Mouse (Mus musculus) neural tube, embryonic 14.5 days (tissue): Measurements from ENCODE around the gene Dgki. TPM values are rescaled to one million over a fixed set of nuclear protein-coding genes. Genes with fewer than 3 reads are reported as not detected.

ENCODE experiments used
- ATAC-seq: fragments of 200-750 bp; cut with Nextera tagmentation; 2 replicates; pipeline ENCODE4 v1.8.0; 2017; ENCODE audit warnings: low read depth, mild to moderate bottlenecking, moderate TSS enrichment, moderate library complexity
- H3K27ac ChIP-seq: fragments of 300-500 bp; sonication (generic); 2 replicates; pipeline ENCODE4 v1.5.1; 2014; ENCODE audit warnings: low read depth, mild to moderate bottlenecking, control low read depth, low read length, moderate library complexity, mixed read lengths
- H3K27me3 ChIP-seq: fragments of 300-500 bp; sonication (generic); 2 replicates; pipeline ENCODE4 v1.6.1; 2014; ENCODE audit warnings: low read length; ENCODE audit not compliant: control insufficient read depth, insufficient read depth
- H3K36me3 ChIP-seq: fragments of 300-500 bp; sonication (generic); 2 replicates; pipeline ENCODE4 v1.6.1; 2014; ENCODE audit warnings: low read length, mixed read lengths; ENCODE audit not compliant: control insufficient read depth, insufficient read depth
- H3K4me1 ChIP-seq: fragments of 300-500 bp; sonication (generic); 2 replicates; pipeline ENCODE4 v1.6.1; 2014; ENCODE audit warnings: low read length; ENCODE audit not compliant: control insufficient read depth, insufficient read depth
- H3K4me2 ChIP-seq: fragments of 300-500 bp; sonication (generic); 2 replicates; pipeline ENCODE4 v1.6.1; 2014; ENCODE audit warnings: mild to moderate bottlenecking, low read depth, low read length, control low read depth
- H3K4me3 ChIP-seq: fragments of 300-500 bp; sonication (generic); 2 replicates; pipeline ENCODE4 v1.5.1; 2014; ENCODE audit warnings: low read depth, low read length, control low read depth, mixed read lengths
- H3K9ac ChIP-seq: fragments of 300-500 bp; sonication (generic); replicated peaks from 2 replicates; pipeline ENCODE4 v1.6.1; 2014; ENCODE audit warnings: low read depth, mild to moderate bottlenecking, control low read depth, low read length, mixed read lengths
- H3K9me3 ChIP-seq: fragments of 300-500 bp; sonication (generic); 2 replicates; pipeline ENCODE4 v1.6.1; 2016; ENCODE audit warnings: low read length; ENCODE audit not compliant: control insufficient read depth
- WGBS: fragments of 180-500 bp; shearing (Covaris S2); extraction: QIAGEN DNeasy Blood & Tissue Kit; methylation state at CpG from one replicate; pipeline ENCODE4 v1.1.7; 2014; 5-methylcytosine and 5-hydroxymethylcytosine counted together
- polyA plus RNA-seq: library from polyadenylated mRNA; unstranded; fragments of >200 nt; fragmentation: Nextera tagmentation; extraction: Ambion mirVana; gene quantifications from 2 replicates; pipeline ENCODE4 v1.2.1, GENCODE M21; 2014

Dgki gene
- polyA plus RNA-seq, 1 experiment from 2014 or later, result 10.5 TPM

- H3K27ac ChIP-seq, result no peak overlapping the region
- 92% methylated on average over 4 of the region's 4 CpGs for WGBS
- H3K4me1 ChIP-seq, result no peaks in the 10 kb centered on the region
- no peak overlapping the region for H3K9ac ChIP-seq
- no peak for ATAC-seq
- H3K4me2 ChIP-seq, result no peak overlapping the region
- H3K36me3 ChIP-seq, result no peaks in the 10 kb centered on the region
- no peaks in the 10 kb centered on the region for H3K27me3 ChIP-seq
- H3K9me3 ChIP-seq, result no peaks in the 10 kb centered on the region
- H3K4me3 ChIP-seq, result no peak overlapping the region
Measured at GRCm38 (mm10) chr6:36955293-36955692, 344.7 kb downstream of the Dgki start.

GRCm38 (mm10) chr6:36950648-36951047 is 349.3 kb downstream of the Dgki start:
- Histone ChIP-seq H3K36me3 (no peaks in the 10 kb centered on the region), H3K4me3 (no peak overlapping the region), H3K27me3 (no peaks in the 10 kb centered on the region), H3K4me2 (no peak overlapping the region), H3K9ac (no peak overlapping the region), H3K27ac (no peak overlapping the region), H3K4me1 (no peaks in the 10 kb centered on the region), H3K9me3 (no peaks in the 10 kb centered on the region)
- no peak for ATAC-seq
- WGBS, result 67% methylated on average over 3 of the region's 3 CpGs

DNA sequence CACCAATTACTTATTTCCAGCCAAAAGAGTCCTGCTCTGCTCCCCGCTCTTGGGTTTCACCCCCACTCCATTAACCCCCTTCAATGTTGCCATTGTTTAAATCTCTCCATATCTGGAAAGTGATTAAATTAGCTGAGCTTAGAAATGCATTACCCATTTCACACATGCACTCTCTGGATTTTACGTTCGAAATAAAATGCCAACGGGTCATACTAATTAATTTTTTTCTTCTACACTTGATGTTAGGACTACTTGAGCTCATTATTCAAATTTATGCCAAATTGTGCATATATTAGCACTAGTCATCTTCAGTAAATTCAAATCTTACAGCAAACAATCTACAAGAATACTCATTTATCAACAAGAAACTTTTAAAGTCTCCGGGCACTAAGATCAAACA is 352.1 kb downstream of the Dgki start:
- H3K4me3 ChIP-seq, result no peak overlapping the region
- no peaks in the 10 kb centered on the region for H3K9me3 ChIP-seq
- 82% methylated on average over 5 of the region's 5 CpGs for WGBS
- no peak overlapping the region for H3K9ac ChIP-seq
- H3K36me3 ChIP-seq, result no peaks in the 10 kb centered on the region
- no peaks in the 10 kb centered on the region for H3K27me3 ChIP-seq
- H3K27ac ChIP-seq, result no peak overlapping the region
- no peak overlapping the region for H3K4me2 ChIP-seq
- no peaks in the 10 kb centered on the region for H3K4me1 ChIP-seq
- ATAC-seq, result no peak

DNA sequence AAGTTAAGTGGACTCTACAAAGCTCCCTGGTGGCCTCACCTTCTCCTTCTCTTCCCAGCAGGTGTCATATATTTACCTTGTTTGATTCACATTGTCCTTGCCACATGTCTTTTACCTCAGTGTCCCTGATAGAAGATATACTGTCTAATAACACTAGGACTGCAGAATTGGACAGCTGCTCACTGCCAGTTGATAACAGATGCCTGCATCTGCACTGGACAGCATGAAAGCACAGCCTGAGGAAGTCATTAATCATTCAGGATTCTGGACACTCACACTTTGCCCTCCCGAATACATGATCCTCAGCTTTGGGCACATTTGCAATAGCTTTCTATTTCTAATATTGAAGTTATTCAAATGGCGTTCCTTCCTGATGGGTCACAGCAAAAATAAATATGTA is 362.5 kb downstream of the Dgki start:
- WGBS, result 37% methylated on average over 2 of the region's 2 CpGs
- no peak; the same call in 1 of the 2 replicates for ATAC-seq
- H3K4me3 ChIP-seq, result no peak overlapping the region

DNA sequence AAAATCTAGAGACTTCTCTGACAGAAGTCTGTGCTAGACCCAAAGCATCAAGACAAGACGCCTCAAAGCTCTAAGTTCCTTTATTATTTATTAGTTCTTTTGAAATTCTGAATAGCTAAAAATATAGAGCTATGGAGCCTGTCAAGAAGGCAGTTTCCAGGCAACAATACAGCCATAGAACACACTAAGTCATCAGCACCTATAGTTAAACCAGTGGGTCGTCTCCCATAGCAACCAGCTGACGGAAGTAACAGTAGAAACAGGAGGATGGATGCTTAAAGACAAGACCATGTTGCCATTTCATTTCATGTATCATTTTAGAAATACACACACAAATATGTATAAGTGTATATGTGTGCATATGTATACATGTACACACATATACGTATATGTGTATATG is 363.2 kb downstream of the Dgki start:
- no peaks in the 10 kb centered on the region for H3K4me1 ChIP-seq
- no peak overlapping the region for H3K27ac ChIP-seq
- no peak for ATAC-seq
- no peaks in the 10 kb centered on the region for H3K9me3 ChIP-seq
- H3K4me3 ChIP-seq, result no peak overlapping the region
- 70% methylated on average over 4 of the region's 4 CpGs for WGBS
- no peaks in the 10 kb centered on the region for H3K36me3 ChIP-seq
- no peaks in the 10 kb centered on the region for H3K27me3 ChIP-seq
- H3K4me2 ChIP-seq, result no peak overlapping the region
- no peak overlapping the region for H3K9ac ChIP-seq

More for the DNA sequence above, 362.5 kb downstream of the Dgki start:
- H3K27me3 ChIP-seq, result no peaks in the 10 kb centered on the region
- no peaks in the 10 kb centered on the region for H3K4me1 ChIP-seq
- H3K9ac ChIP-seq, result no peak overlapping the region
- H3K36me3 ChIP-seq, result no peaks in the 10 kb centered on the region
- no peak overlapping the region for H3K4me2 ChIP-seq
- no peak overlapping the region for H3K27ac ChIP-seq
- H3K9me3 ChIP-seq, result no peaks in the 10 kb centered on the region

DNA sequence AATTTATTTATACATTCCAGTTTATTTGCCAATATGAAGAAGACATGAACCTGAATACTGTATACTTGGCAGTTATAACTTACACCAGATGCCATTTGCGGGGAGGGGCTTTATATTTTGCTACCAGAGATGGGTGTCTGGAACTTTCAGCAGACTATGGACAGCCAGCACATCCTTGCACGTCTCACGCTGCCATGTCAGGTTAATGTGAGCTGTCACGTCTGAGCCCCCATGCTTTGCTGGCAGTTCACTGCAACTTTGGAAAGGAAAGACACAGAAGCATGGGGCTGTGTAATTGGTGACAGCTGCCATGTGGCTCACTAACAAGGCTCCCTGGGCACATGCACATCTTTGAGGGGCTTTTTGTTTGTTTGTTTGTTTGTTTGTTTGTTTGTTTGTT is 368.5 kb downstream of the Dgki start:
- ATAC-seq, result no peak
- Histone ChIP-seq H3K4me3 (no peak overlapping the region), H3K9me3 (no peaks in the 10 kb centered on the region), H3K27me3 (no peaks in the 10 kb centered on the region), H3K4me2 (no peak overlapping the region), H3K9ac (no peak overlapping the region), H3K27ac (no peak overlapping the region), H3K36me3 (no peaks in the 10 kb centered on the region), H3K4me1 (no peaks in the 10 kb centered on the region)
- WGBS, result 55% methylated on average over 4 of the region's 4 CpGs

- Histone ChIP-seq H3K4me1 (no peaks in the 10 kb centered on the region), H3K27ac (no peak overlapping the region), H3K36me3 (no peaks in the 10 kb centered on the region), H3K27me3 (no peaks in the 10 kb centered on the region), H3K4me2 (no peak overlapping the region), H3K9me3 (no peaks in the 10 kb centered on the region), H3K4me3 (no peak overlapping the region), H3K9ac (no peak overlapping the region)
- WGBS, result 50% methylated on average over 2 of the region's 2 CpGs
- no peak for ATAC-seq
Measured at GRCm38 (mm10) chr6:36929781-36930180, 370.2 kb downstream of the Dgki start.

GRCm38 (mm10) chr6:36926455-36926854 is 373.5 kb downstream of the Dgki start:
- H3K4me3 ChIP-seq, result no peak overlapping the region
- H3K4me2 ChIP-seq, result no peak overlapping the region
- H3K27me3 ChIP-seq, result no peaks in the 10 kb centered on the region
- no peaks in the 10 kb centered on the region for H3K9me3 ChIP-seq
- no peak overlapping the region for H3K27ac ChIP-seq
- no peaks in the 10 kb centered on the region for H3K36me3 ChIP-seq
- no peaks in the 10 kb centered on the region for H3K4me1 ChIP-seq
- ATAC-seq, result no peak
- no peak overlapping the region for H3K9ac ChIP-seq
- 59% methylated on average over 4 of the region's 4 CpGs for WGBS

- ATAC-seq, result no peak
- no peaks in the 10 kb centered on the region for H3K36me3 ChIP-seq
- no peak overlapping the region for H3K4me2 ChIP-seq
- H3K27ac ChIP-seq, result no peak overlapping the region
- H3K9me3 ChIP-seq, result no peaks in the 10 kb centered on the region
- H3K4me1 ChIP-seq, result no peaks in the 10 kb centered on the region
- 87% methylated on average over 4 of the region's 4 CpGs for WGBS
- no peak overlapping the region for H3K9ac ChIP-seq
- no peaks in the 10 kb centered on the region for H3K27me3 ChIP-seq
- H3K4me3 ChIP-seq, result no peak overlapping the region
Measured at GRCm38 (mm10) chr6:36922006-36922405, 378.0 kb downstream of the Dgki start.

DNA sequence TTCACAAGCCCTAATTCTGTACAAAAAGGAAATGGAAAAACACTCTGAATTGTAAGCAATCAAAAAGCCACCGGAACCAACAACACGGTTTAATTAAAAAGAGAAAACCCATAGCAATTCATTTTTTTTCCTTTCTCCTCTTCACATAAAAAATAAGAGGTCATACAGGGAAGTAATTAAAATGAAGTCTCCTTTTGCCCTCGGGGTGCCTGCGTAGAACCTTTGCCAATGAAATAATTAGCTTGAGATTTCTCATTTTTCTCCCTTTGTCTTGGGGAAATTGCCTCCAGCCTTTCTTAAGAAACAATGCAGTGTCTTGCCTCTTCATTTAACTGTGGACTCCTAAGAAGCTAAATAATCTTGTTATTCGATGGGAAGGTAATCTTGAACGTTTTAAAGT is 388.4 kb downstream of the Dgki start:
- Histone ChIP-seq H3K4me2 (no peak overlapping the region), H3K27me3 (no peaks in the 10 kb centered on the region), H3K27ac (no peak overlapping the region; the same call in 1 of the 2 replicates), H3K9ac (no peak overlapping the region), H3K4me1 (0 out of 2 replicates have a peak, but pooled peaks cover 3% of the 10 kb centered on the region), H3K36me3 (no peaks in the 10 kb centered on the region), H3K9me3 (no peaks in the 10 kb centered on the region), H3K4me3 (no peak overlapping the region)
- no peak for ATAC-seq
- WGBS, result 44% methylated on average over 6 of the region's 6 CpGs
